Mouse (Mus musculus) G1E-ER4 (cell line): ENCODE data around the gene Csf3r. TPM values are rescaled to one million over a fixed set of nuclear protein-coding genes. Genes with fewer than 3 reads are reported as not detected.

ENCODE experiments used
- GATA1 ChIP-seq: IDR thresholded peaks from one replicate; pipeline ENCODE4 v1.8.0; 2012; ENCODE audit warnings: low read length, inconsistent platforms
- polyA plus RNA-seq: library from polyadenylated mRNA; stranded (reverse); fragments of >175 nt; gene quantifications from 2 replicates; pipeline ENCODE4 v1.2.3, GENCODE M21; 2012

The Csf3r gene
- polyA plus RNA-seq, 1 experiment: not detected

GRCm38 (mm10) chr4:126030705-126031104 lies 6.4 kb downstream of the Csf3r start:
- no peak for TF ChIP-seq GATA1

- no peak for TF ChIP-seq GATA1
Observed at GRCm38 (mm10) chr4:126035413-126035812, 11.1 kb downstream of the Csf3r start.

- no peak for TF ChIP-seq GATA1
Observed at GRCm38 (mm10) chr4:126046851-126047585, 22.7 kb downstream of the Csf3r start, which contains the start of gene Mrps15. Mrps15 (plus strand) TSS chr4:126046925.

GRCm38 (mm10) chr4:126051617-126052016 lies 27.3 kb downstream of the Csf3r start:
- no peak for TF ChIP-seq GATA1

GRCm38 (mm10) chr4:126057207-126058133 lies 33.1 kb downstream of the Csf3r start:
- peak; percentile 5 for TF ChIP-seq GATA1

GRCm38 (mm10) chr4:126058134-126058996 lies 34.0 kb downstream of the Csf3r start, which contains the start of gene Oscp1:
Oscp1 (plus strand) TSS chr4:126058565.
- no peak for TF ChIP-seq GATA1

GRCm38 (mm10) chr4:126058997-126059362 lies 34.6 kb downstream of the Csf3r start:
- TF ChIP-seq GATA1: no peak

- no peak for TF ChIP-seq GATA1
Observed at GRCm38 (mm10) chr4:126062856-126063255, 38.5 kb downstream of the Csf3r start.

GRCm38 (mm10) chr4:126065241-126065640 lies 40.9 kb downstream of the Csf3r start:
- no peak for TF ChIP-seq GATA1

- TF ChIP-seq GATA1: no peak
Observed at GRCm38 (mm10) chr4:126067401-126068077, 43.2 kb downstream of the Csf3r start.

GRCm38 (mm10) chr4:126068842-126069241 lies 44.5 kb downstream of the Csf3r start:
- no peak for TF ChIP-seq GATA1

GRCm38 (mm10) chr4:126077833-126078232 lies 53.5 kb downstream of the Csf3r start:
- TF ChIP-seq GATA1: no peak

GRCm38 (mm10) chr4:126079266-126079665 lies 54.9 kb downstream of the Csf3r start:
- TF ChIP-seq GATA1: no peak

GRCm38 (mm10) chr4:126081601-126082000 lies 57.3 kb downstream of the Csf3r start:
- no peak for TF ChIP-seq GATA1

GRCm38 (mm10) chr4:126083021-126083420 lies 58.7 kb downstream of the Csf3r start:
- peak; percentile 69 for TF ChIP-seq GATA1
